Mouse (Mus musculus) midbrain, postnatal 0 days (tissue): ENCODE results near the gene Frmpd4. TPM values are rescaled to one million over a fixed set of nuclear protein-coding genes. Genes with fewer than 3 reads are reported as not detected.

Experiments
- ATAC-seq: fragments of 200-750 bp; cut with Nextera tagmentation; 2 replicates; pipeline ENCODE4 v1.8.0; 2017; ENCODE audit warnings: moderate number of reproducible peaks, mild to moderate bottlenecking, moderate TSS enrichment, moderate library complexity; ENCODE audit not compliant: low FRiP score
- DNase-seq: peaks from one replicate; pipeline ENCODE4 v3.0.0-alpha.2; 2015; ENCODE audit warnings: low spot score
- H3K27ac ChIP-seq: fragments of 300-500 bp; sonication (generic); 2 replicates; pipeline ENCODE4 v1.5.1; 2014; ENCODE audit warnings: low read depth, mild to moderate bottlenecking, low read length, mixed read lengths
- H3K27me3 ChIP-seq: fragments of 300-500 bp; sonication (generic); 2 replicates; pipeline ENCODE4 v1.6.1; 2014; ENCODE audit warnings: low read length, control low read depth, mixed read lengths; ENCODE audit not compliant: insufficient read depth
- H3K36me3 ChIP-seq: fragments of 300-500 bp; sonication (generic); 2 replicates; pipeline ENCODE4 v1.6.1; 2014; ENCODE audit warnings: low read length, control low read depth, mixed read lengths; ENCODE audit not compliant: insufficient read depth
- H3K4me1 ChIP-seq: fragments of 300-500 bp; sonication (generic); 2 replicates; pipeline ENCODE4 v1.6.1; 2014; ENCODE audit warnings: mild to moderate bottlenecking, control low read depth, antibody characterized with exemption, low read length, mixed read lengths; ENCODE audit not compliant: insufficient read depth
- H3K4me2 ChIP-seq: fragments of 300-500 bp; sonication (generic); 2 replicates; pipeline ENCODE4 v1.6.1; 2014; ENCODE audit warnings: low read depth, mild to moderate bottlenecking, low read length, mixed read lengths; ENCODE audit not compliant: poor library complexity, severe bottlenecking
- H3K4me3 ChIP-seq: fragments of 300-500 bp; sonication (generic); 2 replicates; pipeline ENCODE4 v1.5.1; 2014; ENCODE audit warnings: low read depth, mild to moderate bottlenecking, low read length, moderate library complexity
- H3K9ac ChIP-seq: fragments of 300-500 bp; sonication (generic); replicated peaks from 2 replicates; pipeline ENCODE4 v1.6.1; 2014; ENCODE audit warnings: mild to moderate bottlenecking, low read length, moderate library complexity, mixed read lengths; ENCODE audit not compliant: poor library complexity, severe bottlenecking
- H3K9me3 ChIP-seq: fragments of 300-500 bp; sonication (generic); 2 replicates; pipeline ENCODE4 v1.6.1; 2016; ENCODE audit warnings: low read length, control low read depth
- CTCF ChIP-seq: IDR thresholded peaks from 2 replicates; pipeline ENCODE4 v1.5.1; 2016; ENCODE audit warnings: antibody characterized with exemption, mild to moderate bottlenecking
- WGBS: fragments of 180-500 bp; shearing (Covaris S2); extraction: QIAGEN DNeasy Blood & Tissue Kit; methylation state at CpG from one replicate; pipeline ENCODE4 v1.1.7; 2014; 5-methylcytosine and 5-hydroxymethylcytosine counted together
- polyA plus RNA-seq: library from polyadenylated mRNA; unstranded; fragments of >200 nt; fragmentation: Nextera tagmentation; extraction: Ambion mirVana; gene quantifications from 2 replicates; pipeline ENCODE4 v1.2.1, GENCODE M21; 2015
- total RNA-seq: library from RNA; depleted of rRNA; stranded (reverse); fragments of >200 nt; gene quantifications from 2 replicates; pipeline ENCODE4 v1.2.3, GENCODE M21; 2014

The Frmpd4 gene
- total and polyA plus RNA-seq, 2 experiments from 2014 or later = 1.9 to 8.8 TPM

- DNase-seq (peak; percentile 9), ATAC-seq (no peak)
- H3K9me3 ChIP-seq = no peaks in the 10 kb centered on the region
- 87% methylated on average over 3 of the region's 3 CpGs for WGBS
- no peak overlapping the region for H3K4me2 ChIP-seq
- no peak overlapping the region for H3K9ac ChIP-seq
- H3K4me3 ChIP-seq = no peak overlapping the region
- H3K27ac ChIP-seq = no peak overlapping the region
- H3K27me3 ChIP-seq = no peaks in the 10 kb centered on the region; the same call in 1 of the 2 replicates
- TF ChIP-seq CTCF = no peak
- no peaks in the 10 kb centered on the region for H3K4me1 ChIP-seq
- H3K36me3 ChIP-seq = no peaks in the 10 kb centered on the region
Observed at GRCm38 (mm10) chrX:167719564-167719981, 857.5 kb downstream of the Frmpd4 start.

GRCm38 (mm10) chrX:167719092-167719491 lies 857.9 kb downstream of the Frmpd4 start:
- H3K36me3 ChIP-seq = no peaks in the 10 kb centered on the region
- ATAC-seq = no peak
- no peak for TF ChIP-seq CTCF
- no peak overlapping the region for H3K9ac ChIP-seq
- H3K27me3 ChIP-seq = no peaks in the 10 kb centered on the region; the same call in 1 of the 2 replicates
- 64% methylated on average over 1 of the region's 1 CpGs for WGBS
- H3K4me1 ChIP-seq = no peaks in the 10 kb centered on the region
- no peaks in the 10 kb centered on the region for H3K9me3 ChIP-seq
- no peak for DNase-seq
- no peak overlapping the region for H3K4me2 ChIP-seq
- no peak overlapping the region for H3K4me3 ChIP-seq
- no peak overlapping the region for H3K27ac ChIP-seq

DNA sequence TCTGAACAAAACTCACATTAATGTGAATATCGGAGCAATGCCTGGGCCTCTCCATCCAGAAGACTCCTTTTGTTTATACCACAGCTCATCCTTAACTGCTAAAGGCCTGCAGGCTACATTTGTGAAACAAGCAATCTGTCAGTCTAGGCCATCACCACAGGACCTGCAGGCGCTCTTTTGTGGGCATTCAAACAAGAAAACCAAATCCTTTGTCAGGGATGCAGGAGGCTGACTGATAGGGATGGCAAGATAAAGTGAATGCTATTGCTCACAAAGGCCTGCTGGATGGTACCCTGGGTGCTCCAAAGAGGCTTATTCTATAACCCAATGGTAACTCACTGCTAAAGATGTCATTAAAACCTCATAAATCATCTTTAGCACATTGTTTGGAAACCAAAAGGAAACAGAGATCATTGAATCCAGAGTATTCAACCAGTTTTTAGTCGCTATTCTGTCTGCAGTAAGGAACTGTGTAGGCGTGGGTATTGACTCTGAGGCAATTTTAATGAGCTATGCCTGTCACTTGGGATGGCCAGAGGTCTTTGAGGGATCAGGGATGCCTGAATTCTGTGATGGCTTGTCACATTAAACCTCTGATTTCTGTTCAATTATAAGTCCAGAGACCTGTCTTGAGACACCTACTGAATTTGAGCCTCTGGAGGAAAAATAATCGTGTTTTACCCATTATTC lies 922.1 kb downstream of the Frmpd4 start:
- 0 out of 2 replicates have a peak, but pooled peaks cover 4% of the 10 kb centered on the region for H3K27me3 ChIP-seq
- H3K4me3 ChIP-seq = no peak overlapping the region
- ATAC-seq = no peak
- no peak overlapping the region for H3K27ac ChIP-seq
- 33% methylated on average over 5 of the region's 5 CpGs for WGBS
- H3K4me1 ChIP-seq = no peaks in the 10 kb centered on the region
- no peak overlapping the region for H3K9ac ChIP-seq
- TF ChIP-seq CTCF = no peak
- DNase-seq = peak; percentile 8
- no peaks in the 10 kb centered on the region for H3K36me3 ChIP-seq
- H3K4me2 ChIP-seq = no peak overlapping the region
- no peaks in the 10 kb centered on the region for H3K9me3 ChIP-seq

DNA sequence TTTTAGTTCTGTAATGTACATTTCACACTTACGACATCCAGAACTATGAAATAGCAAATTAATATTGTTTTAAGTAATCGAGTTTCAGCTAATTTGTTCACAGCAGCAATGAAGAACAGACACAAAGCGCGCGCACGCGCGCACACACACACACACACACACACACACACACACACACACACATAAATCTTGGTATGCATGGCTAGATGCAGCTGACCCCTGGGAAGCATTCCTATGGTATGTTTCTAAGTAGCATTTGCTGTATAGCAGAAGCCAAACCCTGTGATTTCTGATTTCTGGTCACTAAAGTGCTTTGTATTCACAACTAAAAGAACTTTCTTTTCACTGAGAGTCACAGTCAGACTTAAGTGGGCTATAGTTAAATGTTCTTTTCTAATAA lies 922.8 kb downstream of the Frmpd4 start:
- Histone ChIP-seq H3K27me3 (0 out of 2 replicates have a peak, but pooled peaks cover 4% of the 10 kb centered on the region), H3K36me3 (no peaks in the 10 kb centered on the region), H3K9me3 (no peaks in the 10 kb centered on the region), H3K4me1 (no peaks in the 10 kb centered on the region), H3K4me2 (no peak overlapping the region), H3K4me3 (no peak overlapping the region), H3K27ac (no peak overlapping the region), H3K9ac (no peak overlapping the region)
- no peak for TF ChIP-seq CTCF
- ATAC-seq (no peak), DNase-seq (no peak)
- 93% methylated on average over 8 of the region's 8 CpGs for WGBS

DNA sequence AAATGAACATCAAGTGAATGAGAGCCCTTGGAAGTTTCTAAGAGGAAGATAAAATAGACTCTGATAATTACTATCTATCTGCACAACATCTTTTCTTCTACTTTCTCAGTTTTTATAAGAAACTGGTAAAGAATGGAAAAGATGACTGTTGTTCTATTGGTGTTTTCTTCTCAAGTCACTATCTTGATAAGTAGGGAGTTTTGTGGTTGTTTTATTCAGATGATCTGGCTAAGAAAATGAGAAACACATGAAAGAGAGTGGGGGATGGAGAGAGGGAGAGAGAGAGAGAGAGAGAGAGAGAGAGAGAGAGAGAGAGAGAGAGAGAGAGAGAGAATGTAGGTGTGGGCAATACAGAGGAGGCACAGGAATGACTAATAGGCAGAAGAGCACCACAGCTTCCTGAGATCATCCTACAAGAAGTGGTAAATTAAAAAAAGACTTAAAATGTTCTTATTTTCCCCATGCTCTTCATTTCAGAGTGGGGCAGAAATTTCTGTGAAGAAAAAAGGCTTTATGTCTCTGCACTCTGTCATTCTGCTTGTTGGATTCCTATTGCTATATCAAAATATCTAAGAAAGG lies 979.3 kb downstream of the Frmpd4 start:
- H3K4me2 ChIP-seq = no peak overlapping the region
- H3K27ac ChIP-seq = no peak overlapping the region
- H3K36me3 ChIP-seq = no peaks in the 10 kb centered on the region
- no peak overlapping the region for H3K4me3 ChIP-seq
- H3K27me3 ChIP-seq = no peaks in the 10 kb centered on the region
- no peak for DNase-seq
- H3K9ac ChIP-seq = no peak overlapping the region
- TF ChIP-seq CTCF = no peak
- H3K4me1 ChIP-seq = no peaks in the 10 kb centered on the region
- H3K9me3 ChIP-seq = no peaks in the 10 kb centered on the region
- ATAC-seq = no peak

DNA sequence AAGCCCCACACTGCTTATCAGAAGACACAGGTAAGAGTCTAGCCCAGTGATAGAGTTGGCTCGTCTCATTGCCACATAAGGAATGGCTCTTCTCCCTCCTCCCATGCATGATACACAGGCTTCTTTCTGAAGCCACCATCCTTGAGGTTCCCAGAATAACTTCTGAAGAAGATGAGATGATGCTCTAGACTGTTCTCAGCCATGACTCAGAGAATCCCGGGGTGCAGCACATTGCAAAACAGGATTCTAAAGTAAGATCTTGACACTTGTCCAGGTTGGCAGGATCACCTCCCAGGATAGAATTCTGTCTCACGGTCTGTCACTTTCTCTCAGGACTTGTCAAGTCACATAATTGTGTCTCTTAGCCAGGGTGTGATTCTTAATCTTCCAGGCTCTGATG lies 1024.2 kb downstream of the Frmpd4 start:
- no peak for ATAC-seq
- 94% methylated on average over 3 of the region's 3 CpGs for WGBS
- Histone ChIP-seq H3K4me3 (no peak overlapping the region), H3K27ac (no peak overlapping the region), H3K4me2 (no peak overlapping the region), H3K9me3 (no peaks in the 10 kb centered on the region), H3K36me3 (no peaks in the 10 kb centered on the region), H3K27me3 (peaks cover 8% of the 10 kb centered on the region; the same call in 1 of the 2 replicates), H3K4me1 (no peaks in the 10 kb centered on the region), H3K9ac (no peak overlapping the region)
- TF ChIP-seq CTCF = no peak
- no peak for DNase-seq
